Mouse (Mus musculus): ENCODE measurements around the gene Defa37. TPM values are rescaled to one million over a fixed set of nuclear protein-coding genes. Genes with fewer than 3 reads are reported as not detected.

Defa37 gene
- polyA plus RNA-seq (2017; shearing (Covaris generic)): not detected

DNA sequence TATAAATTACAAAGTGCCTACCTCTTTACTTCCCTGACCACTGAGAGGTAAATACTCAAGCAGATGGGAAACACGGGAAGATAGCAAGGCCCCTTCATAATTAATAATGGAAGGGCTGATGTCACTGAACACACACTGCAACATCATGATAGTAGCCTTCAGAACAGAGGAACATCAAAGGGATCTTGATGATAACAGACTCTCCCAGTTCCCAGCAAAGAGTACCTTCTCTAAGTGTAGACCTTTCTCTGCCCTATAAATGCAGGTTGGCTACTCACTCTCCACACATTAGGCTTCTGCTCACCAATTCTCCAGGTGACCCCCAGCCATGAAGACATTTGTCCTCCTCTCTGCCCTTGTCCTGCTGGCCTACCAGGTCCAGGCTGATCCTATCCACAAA, at the start of gene Defa37:
Gene Defa37, plus strand, starts transcription at position 301 of the 400 bp plus-strand sequence.

GRCm38 (mm10) chr8:21528732-21529131, 36.5 kb upstream of the Defa37 start, which contains the start of gene Defa32:
Gene Defa32, plus strand, starts transcription at chr8:21529032.

DNA sequence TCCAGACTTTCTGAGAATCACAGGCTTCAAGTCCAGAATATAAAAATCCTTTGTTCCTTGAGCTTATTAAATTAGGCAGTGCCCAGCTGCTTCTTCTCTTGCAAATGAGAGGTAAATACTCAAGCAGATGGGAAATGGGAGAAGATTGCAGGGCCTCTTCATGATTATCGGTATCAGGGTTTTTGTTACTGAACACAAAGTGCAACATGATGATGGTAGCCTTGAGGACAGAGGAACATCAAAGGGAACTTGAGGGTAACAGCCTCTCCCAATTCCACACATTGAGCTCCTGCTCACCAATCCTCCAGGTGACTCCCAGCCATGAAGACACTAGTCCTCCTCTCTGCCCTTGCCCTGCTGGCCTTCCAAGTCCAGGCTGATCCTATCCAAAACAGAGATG, 17.5 kb downstream of the Defa37 start, which contains the start of gene Defa28:
Gene Defa28, plus strand, starts transcription at position 301 of the 400 bp plus-strand sequence.

GRCm38 (mm10) chr8:21594408-21594807, 29.2 kb downstream of the Defa37 start, which contains the start of gene Gm7861:
Gene Gm7861, minus strand, starts transcription at chr8:21594508.

Other genes starting within 250 kb of the Defa37 start
- gene Defa27, start 249.8 kb upstream of the Defa37 start, polyA plus RNA-seq (2017; shearing (Covaris generic)): not detected
- gene Defa29, start 238.4 kb upstream of the Defa37 start, polyA plus RNA-seq (2017; shearing (Covaris generic)): not detected
- not detected for gene Defa2, start 186.9 kb upstream of the Defa37 start, polyA plus RNA-seq (2017; shearing (Covaris generic))
- not detected for gene Defa33, start 173.6 kb upstream of the Defa37 start, polyA plus RNA-seq (2017; shearing (Covaris generic))
- gene Defa36, start 138.0 kb upstream of the Defa37 start, polyA plus RNA-seq (2017; shearing (Covaris generic)): not detected
- gene Gm7849, start 108.8 kb upstream of the Defa37 start, polyA plus RNA-seq (2017; shearing (Covaris generic)): not detected
- not detected for gene Defa20, start 56.1 kb upstream of the Defa37 start, polyA plus RNA-seq (2017; shearing (Covaris generic))
- gene Defa32, start 36.4 kb upstream of the Defa37 start, polyA plus RNA-seq (2017; shearing (Covaris generic)): not detected
- gene Defa28, start 17.6 kb downstream of the Defa37 start, polyA plus RNA-seq (2017; shearing (Covaris generic)): not detected
- not detected for gene Gm7861, start 29.1 kb downstream of the Defa37 start, polyA plus RNA-seq (2017; shearing (Covaris generic))
- not detected for gene Defa26, start 52.8 kb downstream of the Defa37 start, polyA plus RNA-seq (2017; shearing (Covaris generic))
- not detected for gene Defa17, start 90.4 kb downstream of the Defa37 start, polyA plus RNA-seq (2017; shearing (Covaris generic))
- gene Defa34, start 100.4 kb downstream of the Defa37 start, polyA plus RNA-seq (2017; shearing (Covaris generic)): not detected
- gene AY761184, start 138.3 kb downstream of the Defa37 start, polyA plus RNA-seq (2017; shearing (Covaris generic)): not detected
- gene Defa24, start 169.1 kb downstream of the Defa37 start, polyA plus RNA-seq (2017; shearing (Covaris generic)): not detected

Data from inflammation-experienced regulatory T-cells (primary cell).